Mouse (Mus musculus): ENCODE results near the gene Rasa2. TPM values are rescaled to one million over a fixed set of nuclear protein-coding genes. Genes with fewer than 3 reads are reported as not detected.

The Rasa2 gene
- polyA plus RNA-seq, 1 experiment from 2014 or later, result 17.4 TPM

DNA sequence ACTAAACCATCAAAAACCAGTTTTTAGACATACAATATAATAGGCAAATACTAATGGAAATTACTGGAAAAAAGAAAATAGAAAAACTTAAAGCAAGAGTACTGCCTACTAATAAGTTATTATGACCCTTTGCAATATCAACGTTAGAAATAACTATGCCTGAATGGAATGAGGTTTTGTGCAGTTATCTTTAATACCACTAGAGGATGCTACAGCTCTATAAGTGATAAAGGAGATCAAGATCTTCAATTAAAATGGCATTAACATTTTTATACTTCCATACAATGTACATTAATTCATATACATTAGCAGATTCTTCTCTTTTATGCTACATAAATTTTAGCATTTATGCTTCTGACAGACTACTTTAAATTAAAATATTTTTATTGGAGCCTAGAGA lies 58.2 kb downstream of the Rasa2 start:
- H3K4me2 ChIP-seq, result no peak overlapping the region
- H3K36me3 ChIP-seq, result peaks cover 16% of the 10 kb centered on the region; the same call in 1 of the 2 replicates
- no peaks in the 10 kb centered on the region for H3K4me1 ChIP-seq
- H3K27ac ChIP-seq, result no peak overlapping the region
- H3K4me3 ChIP-seq (replicated peaks), result no peak overlapping the region
- H3K27me3 ChIP-seq (replicated peaks), result no peaks in the 10 kb centered on the region
- WGBS, result 2% methylated on average over 1 of the region's 1 CpGs
- no peak for ATAC-seq (ENCODE audit: insufficient read depth, low FRiP score, low read depth)
- no peak overlapping the region for H3K9ac ChIP-seq
- H3K9me3 ChIP-seq, result no peaks in the 10 kb centered on the region

DNA sequence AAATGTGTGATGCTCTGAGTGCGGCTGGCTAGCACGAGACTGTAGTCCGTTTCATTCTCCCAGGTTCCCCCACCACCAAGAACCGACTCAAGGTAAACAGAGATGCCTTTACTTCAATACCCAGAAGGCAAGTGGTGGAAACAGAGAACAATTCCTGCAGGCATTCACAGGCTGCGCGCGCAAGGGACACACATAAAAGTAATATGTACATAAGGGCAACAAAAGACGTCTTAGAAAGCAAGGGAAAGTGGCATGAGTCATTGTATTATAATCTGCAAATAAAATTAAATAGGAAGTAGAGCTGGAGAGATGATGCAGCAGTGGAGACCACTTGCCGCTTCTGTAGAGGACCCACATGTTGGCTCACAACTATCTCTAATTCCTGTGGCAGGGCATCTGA lies 58.7 kb downstream of the Rasa2 start:
- ATAC-seq (ENCODE audit: insufficient read depth, low FRiP score, low read depth), result no peak
- Histone ChIP-seq H3K4me2 (no peak overlapping the region), H3K9ac (no peak overlapping the region), H3K4me3 (replicated peaks) (no peak overlapping the region), H3K36me3 (peaks cover 16% of the 10 kb centered on the region; the same call in 1 of the 2 replicates), H3K4me1 (no peaks in the 10 kb centered on the region), H3K27ac (no peak overlapping the region), H3K27me3 (replicated peaks) (no peaks in the 10 kb centered on the region), H3K9me3 (no peaks in the 10 kb centered on the region)
- 79% methylated on average over 9 of the region's 9 CpGs for WGBS

DNA sequence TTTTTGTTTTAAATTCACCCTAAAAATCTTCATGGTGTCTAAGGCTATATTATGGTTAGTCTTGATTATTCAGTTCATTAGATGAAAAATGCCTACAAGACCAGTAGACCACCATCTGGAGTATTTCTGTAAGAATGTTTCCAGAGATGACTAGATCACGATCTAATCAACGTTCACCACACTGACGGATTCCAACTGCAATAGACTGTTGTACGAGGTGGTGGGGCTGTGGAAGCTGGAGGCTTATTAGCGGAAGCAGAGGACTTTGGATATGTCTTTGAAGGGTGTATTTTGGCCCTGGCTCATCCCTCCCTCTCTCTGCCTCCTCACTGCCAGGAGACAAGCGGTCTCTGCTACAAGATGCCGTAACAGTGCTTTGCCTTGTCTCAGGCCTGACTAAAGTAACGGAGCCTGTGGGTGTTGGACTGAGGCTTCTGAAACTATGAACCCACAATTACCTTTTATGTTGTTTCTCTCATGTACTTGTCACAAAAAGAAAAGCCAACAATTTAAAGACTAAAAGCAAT lies 64.9 kb downstream of the Rasa2 start:
- no peaks in the 10 kb centered on the region for H3K27me3 ChIP-seq (replicated peaks)
- no peaks in the 10 kb centered on the region for H3K9me3 ChIP-seq
- H3K27ac ChIP-seq, result no peak overlapping the region
- H3K4me2 ChIP-seq, result no peak overlapping the region
- H3K4me3 ChIP-seq (replicated peaks), result no peak overlapping the region
- no peaks in the 10 kb centered on the region for H3K4me1 ChIP-seq
- no peak overlapping the region for H3K9ac ChIP-seq
- ATAC-seq (ENCODE audit: insufficient read depth, low FRiP score, low read depth), result no peak
- 63% methylated on average over 8 of the region's 8 CpGs for WGBS
- H3K36me3 ChIP-seq, result peaks cover 14% of the 10 kb centered on the region

DNA sequence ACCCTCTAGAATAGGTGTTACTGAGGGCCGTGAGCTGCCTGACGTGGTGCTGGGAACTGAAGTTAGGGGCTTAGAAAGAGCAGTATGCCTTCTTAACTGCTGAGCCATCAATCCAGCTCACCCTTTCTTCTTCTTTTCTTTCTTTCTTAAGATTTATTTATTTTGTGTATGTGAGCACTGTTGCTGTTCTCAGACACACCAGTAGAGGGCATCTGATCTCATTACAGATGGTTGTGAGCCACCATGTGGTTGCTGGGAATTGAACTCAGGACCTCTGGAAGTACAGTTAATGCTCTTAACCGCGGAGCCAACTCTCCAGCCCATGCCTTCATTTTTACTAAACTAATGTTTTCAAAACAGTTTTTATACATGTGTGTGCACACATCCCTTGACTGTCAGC lies 67.9 kb downstream of the Rasa2 start:
- peaks cover 18% of the 10 kb centered on the region for H3K36me3 ChIP-seq
- WGBS, result 93% methylated on average over 4 of the region's 4 CpGs

DNA sequence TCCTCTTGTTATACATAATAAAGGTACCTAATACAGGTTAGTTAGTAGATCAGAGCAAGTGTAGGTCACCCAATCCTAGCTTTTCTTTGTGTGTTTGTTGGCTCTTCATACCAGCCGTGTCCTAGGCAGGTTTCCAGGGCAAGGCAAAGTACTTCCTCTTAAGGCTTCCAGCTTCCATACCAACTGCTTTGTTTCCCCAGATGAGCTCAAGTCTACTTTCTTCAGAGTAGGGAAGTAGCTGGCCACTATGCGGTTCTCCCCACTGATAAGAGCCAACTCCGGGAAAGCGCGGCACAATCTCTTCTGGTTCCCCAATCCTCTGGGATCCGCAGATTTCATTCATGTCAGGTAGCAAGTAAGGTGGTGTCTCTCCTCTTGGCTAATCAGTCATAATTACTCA lies 72.3 kb downstream of the Rasa2 start:
- Histone ChIP-seq H3K27ac (no peak overlapping the region), H3K27me3 (replicated peaks) (no peaks in the 10 kb centered on the region), H3K9me3 (no peaks in the 10 kb centered on the region), H3K4me3 (replicated peaks) (no peak overlapping the region), H3K4me1 (no peaks in the 10 kb centered on the region), H3K36me3 (peaks cover 13% of the 10 kb centered on the region), H3K4me2 (no peak overlapping the region), H3K9ac (no peak overlapping the region)
- no peak for ATAC-seq (ENCODE audit: insufficient read depth, low FRiP score, low read depth)
- WGBS, result 88% methylated on average over 6 of the region's 6 CpGs

More for the DNA sequence above, 67.9 kb downstream of the Rasa2 start:
- Histone ChIP-seq H3K4me3 (replicated peaks) (no peak overlapping the region), H3K9ac (no peak overlapping the region), H3K4me1 (no peaks in the 10 kb centered on the region), H3K27me3 (replicated peaks) (no peaks in the 10 kb centered on the region), H3K4me2 (no peak overlapping the region), H3K9me3 (no peaks in the 10 kb centered on the region), H3K27ac (no peak overlapping the region)
- no peak for ATAC-seq (ENCODE audit: insufficient read depth, low FRiP score, low read depth)

DNA sequence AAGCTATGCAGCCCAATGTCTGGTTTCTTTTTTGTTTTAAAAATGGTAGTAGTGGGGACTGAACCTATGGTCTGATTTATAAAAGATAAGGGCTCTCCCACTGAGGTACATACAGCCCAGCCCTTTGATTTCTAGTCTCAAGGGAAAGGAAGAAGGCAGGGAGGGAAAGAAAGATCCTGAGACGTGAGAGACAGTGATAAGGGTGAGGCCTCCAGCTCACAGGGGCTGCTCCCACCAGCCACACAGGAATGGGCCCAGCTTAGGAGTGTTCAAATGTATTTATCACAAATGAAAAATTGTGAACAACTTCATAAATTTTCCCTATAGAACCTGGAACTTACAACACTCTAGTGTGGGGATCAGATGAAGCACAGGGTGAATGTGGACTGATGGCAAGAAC lies 72.8 kb downstream of the Rasa2 start:
- Histone ChIP-seq H3K4me2 (no peak overlapping the region), H3K9ac (no peak overlapping the region), H3K4me1 (no peaks in the 10 kb centered on the region), H3K4me3 (replicated peaks) (no peak overlapping the region), H3K27ac (no peak overlapping the region), H3K9me3 (no peaks in the 10 kb centered on the region), H3K27me3 (replicated peaks) (no peaks in the 10 kb centered on the region), H3K36me3 (peaks cover 10% of the 10 kb centered on the region)
- 70% methylated on average over 1 of the region's 1 CpGs for WGBS
- no peak for ATAC-seq (ENCODE audit: insufficient read depth, low FRiP score, low read depth)

DNA sequence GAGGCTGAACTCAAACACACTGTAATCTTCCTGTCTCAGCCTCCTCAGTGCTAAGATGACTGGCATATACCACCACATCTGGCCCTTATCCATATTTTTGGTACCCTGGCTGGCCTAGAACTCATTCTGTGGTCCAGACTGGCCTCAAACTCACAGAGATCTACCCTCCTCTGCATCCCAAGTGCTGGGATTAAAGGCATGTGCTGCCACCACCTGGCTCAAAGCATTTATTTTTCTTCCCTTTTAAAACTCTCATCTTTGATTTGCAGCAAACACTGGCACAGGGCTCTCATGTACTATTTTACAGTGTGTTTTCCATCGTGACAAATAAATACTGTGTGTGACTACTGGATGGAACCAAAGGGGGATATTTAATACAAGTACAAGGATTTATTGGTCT lies 77.3 kb downstream of the Rasa2 start:
- WGBS, result 63% methylated on average over 1 of the region's 1 CpGs
- Histone ChIP-seq H3K27ac (no peak overlapping the region), H3K9ac (no peak overlapping the region), H3K4me3 (replicated peaks) (no peak overlapping the region), H3K4me1 (no peaks in the 10 kb centered on the region), H3K27me3 (replicated peaks) (no peaks in the 10 kb centered on the region), H3K4me2 (no peak overlapping the region), H3K36me3 (peaks cover 5% of the 10 kb centered on the region; the same call in 1 of the 2 replicates), H3K9me3 (no peaks in the 10 kb centered on the region)
- no peak for ATAC-seq (ENCODE audit: insufficient read depth, low FRiP score, low read depth)

DNA sequence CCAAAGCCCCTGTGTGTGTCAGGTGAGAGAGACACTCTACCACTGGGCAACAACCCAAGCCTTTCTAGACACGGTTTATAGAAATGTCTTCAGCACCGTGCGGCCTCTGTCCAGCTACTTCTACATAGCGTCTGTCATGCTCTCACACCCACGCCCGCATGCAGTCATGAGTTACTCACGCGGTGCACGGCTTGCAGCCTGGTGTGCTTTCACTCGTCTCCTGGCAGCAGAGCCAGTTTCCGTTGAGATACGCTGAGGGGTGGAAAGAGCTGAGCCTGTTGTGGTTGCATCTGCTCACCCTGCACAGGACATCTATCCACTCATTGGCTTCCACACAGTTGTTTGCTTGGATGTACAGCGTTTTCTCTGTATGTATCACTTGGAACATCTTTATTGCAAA lies 86.0 kb downstream of the Rasa2 start:
- no peak for ATAC-seq (ENCODE audit: insufficient read depth, low FRiP score, low read depth)
- 90% methylated on average over 13 of the region's 13 CpGs for WGBS
- Histone ChIP-seq H3K4me2 (no peak overlapping the region), H3K9ac (no peak overlapping the region), H3K27me3 (replicated peaks) (no peaks in the 10 kb centered on the region), H3K27ac (no peak overlapping the region), H3K9me3 (no peaks in the 10 kb centered on the region), H3K4me3 (replicated peaks) (no peak overlapping the region), H3K36me3 (peaks cover 16% of the 10 kb centered on the region; the same call in 1 of the 2 replicates), H3K4me1 (no peaks in the 10 kb centered on the region)

DNA sequence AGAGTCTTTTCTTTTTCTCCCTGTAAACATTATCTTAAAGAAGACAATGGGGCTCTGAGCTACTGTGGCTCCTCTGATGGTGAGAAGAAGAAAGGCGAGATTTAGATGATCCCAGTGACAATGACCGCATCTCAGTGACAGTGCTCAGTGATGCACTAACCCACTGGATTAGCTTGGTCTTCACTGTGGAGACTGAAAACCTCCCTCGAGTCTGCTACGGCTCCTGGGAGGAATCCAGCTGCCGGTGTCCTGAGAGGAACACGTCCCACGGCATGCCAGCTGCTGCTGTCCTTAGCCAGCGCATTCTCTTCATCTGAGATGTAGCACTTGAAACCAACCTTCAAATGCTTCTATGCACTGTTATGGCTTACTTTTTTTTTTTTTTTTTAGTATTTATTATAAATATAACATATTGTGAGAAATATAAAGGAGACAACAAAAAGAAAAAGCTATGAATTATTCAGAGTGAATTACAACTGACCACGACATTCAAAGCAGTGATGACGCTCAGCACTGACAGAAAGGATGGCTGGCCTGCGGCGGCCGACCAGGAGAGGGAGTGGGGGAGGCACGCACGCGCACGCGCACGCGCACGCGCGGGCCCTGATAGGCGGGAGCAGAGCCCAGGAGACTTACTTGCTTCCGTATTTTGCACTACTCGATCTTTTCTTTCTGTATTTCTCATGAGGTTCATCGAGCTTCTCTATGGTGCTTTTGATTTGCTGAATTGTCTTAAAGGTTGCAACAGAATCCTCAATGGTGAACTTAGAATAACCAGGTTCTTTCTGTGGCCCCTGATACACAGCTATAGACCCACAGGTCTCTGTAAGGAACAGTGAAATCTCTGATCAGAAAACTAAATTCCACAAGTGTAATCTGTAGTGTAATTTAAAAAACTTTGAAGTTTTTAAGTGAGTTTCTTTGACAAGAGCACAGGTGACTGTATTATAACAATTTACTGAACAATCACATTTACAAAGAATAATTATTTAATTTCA lies 87.5 kb downstream of the Rasa2 start:
- 39% methylated on average over 27 of the region's 27 CpGs for WGBS

DNA sequence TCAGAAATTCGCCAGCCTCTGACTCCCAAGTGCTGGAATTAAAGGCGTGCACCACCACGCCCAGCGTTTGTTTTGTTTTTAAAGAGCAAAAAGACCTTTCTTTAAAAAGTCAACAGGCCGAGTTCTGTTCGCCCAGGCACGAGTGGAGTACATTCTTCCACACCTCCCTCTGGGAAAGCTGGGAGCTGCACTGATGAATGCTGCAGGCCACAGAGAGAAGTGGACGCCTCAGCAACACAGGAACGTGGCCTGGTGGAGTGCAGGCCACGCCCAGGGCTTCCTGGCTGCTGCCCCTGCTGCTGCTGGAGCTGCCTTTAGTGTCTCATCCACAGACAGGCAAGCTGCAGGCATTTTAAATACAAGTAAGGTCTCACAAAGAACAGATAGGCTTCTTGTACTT lies 92.5 kb downstream of the Rasa2 start:
- no peak overlapping the region for H3K4me2 ChIP-seq
- no peaks in the 10 kb centered on the region for H3K27me3 ChIP-seq (replicated peaks)
- H3K4me3 ChIP-seq (replicated peaks), result no peak overlapping the region
- no peaks in the 10 kb centered on the region for H3K9me3 ChIP-seq
- H3K27ac ChIP-seq, result no peak overlapping the region
- ATAC-seq (ENCODE audit: insufficient read depth, low FRiP score, low read depth), result no peak
- H3K9ac ChIP-seq, result no peak overlapping the region
- H3K4me1 ChIP-seq, result peaks cover 9% of the 10 kb centered on the region
- peaks cover 8% of the 10 kb centered on the region; the same call in 1 of the 2 replicates for H3K36me3 ChIP-seq
- WGBS, result 55% methylated on average over 10 of the region's 10 CpGs

More for the DNA sequence above, 87.5 kb downstream of the Rasa2 start:
- no peak overlapping the region for H3K9ac ChIP-seq
- peak; percentile 76; the same call in 1 of the 2 replicates for ATAC-seq (ENCODE audit: insufficient read depth, low FRiP score, low read depth)
- no peaks in the 10 kb centered on the region for H3K9me3 ChIP-seq
- H3K4me2 ChIP-seq, result peak overlapping the region; percentile 36
- no peaks in the 10 kb centered on the region for H3K27me3 ChIP-seq (replicated peaks)
- H3K4me1 ChIP-seq, result no peaks in the 10 kb centered on the region
- H3K4me3 ChIP-seq (replicated peaks), result peak overlapping the region; percentile 14; the same call in 1 of the 2 replicates
- peaks cover 16% of the 10 kb centered on the region; the same call in 1 of the 2 replicates for H3K36me3 ChIP-seq
- H3K27ac ChIP-seq, result no peak overlapping the region

DNA sequence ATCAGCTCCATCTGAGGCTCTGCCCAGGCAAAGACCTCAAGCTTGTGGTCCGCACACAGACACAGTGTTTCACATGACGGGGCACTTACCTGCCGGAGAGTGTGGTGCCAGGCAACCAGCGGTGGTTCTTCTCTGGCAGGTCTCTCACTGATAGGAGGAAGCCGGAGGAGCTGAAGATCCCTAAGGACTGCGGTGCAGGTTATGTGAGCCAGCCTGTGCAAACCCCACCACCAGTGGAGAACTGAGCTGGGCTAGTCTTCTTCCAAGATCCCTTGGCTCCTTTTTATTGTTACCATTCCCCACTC lies 93.8 kb downstream of the Rasa2 start:
- H3K27me3 ChIP-seq (replicated peaks), result no peaks in the 10 kb centered on the region
- H3K4me1 ChIP-seq, result peaks cover 9% of the 10 kb centered on the region
- H3K9me3 ChIP-seq, result no peaks in the 10 kb centered on the region
- 0 out of 2 replicates have a peak, but pooled peaks have one; percentile 21 for ATAC-seq (ENCODE audit: insufficient read depth, low FRiP score, low read depth)
- H3K36me3 ChIP-seq, result 0 out of 2 replicates have a peak, but pooled peaks cover 3% of the 10 kb centered on the region
- H3K4me2 ChIP-seq, result peak overlapping the region; percentile 92
- 82% methylated on average over 6 of the region's 6 CpGs for WGBS
- H3K4me3 ChIP-seq (replicated peaks), result no peak overlapping the region
- H3K27ac ChIP-seq, result no peak overlapping the region; the same call in 1 of the 2 replicates
- no peak overlapping the region for H3K9ac ChIP-seq
